Mouse (Mus musculus) MEL (cell line): ENCODE results near the gene Slit1.

Source experiments
- EP300 ChIP-seq, 2 experiments: IDR thresholded peaks; 2 replicates each; pipeline ENCODE4 v1.6.1; 2011; ENCODE audit warnings: improper control_type of control experiment in 2 of 2, low read length in 2 of 2, low read depth in 1 of 2, mild to moderate bottlenecking in 1 of 2
- MAX ChIP-seq: IDR thresholded peaks from 2 replicates; pipeline ENCODE4 v1.6.1; 2011; ENCODE audit warnings: low read length, improper control_type of control experiment

- TF ChIP-seq EP300 (IDR thresholded peaks at IDR 0.05; ENCODE audit: low read depth in 1 of 2, low read length in 2 of 2): no peak
- no peak for TF ChIP-seq MAX
Observed at GRCm38 (mm10) chr19:41634999-41635398, 108.5 kb downstream of the Slit1 start.
